Mouse (Mus musculus): Measurements from ENCODE around the gene Cyp26b1. TPM values are rescaled to one million over a fixed set of nuclear protein-coding genes. Genes with fewer than 3 reads are reported as not detected.

Cyp26b1 gene
- polyA plus RNA-seq, 1 experiment from 2014 or later: 37.4 TPM

DNA sequence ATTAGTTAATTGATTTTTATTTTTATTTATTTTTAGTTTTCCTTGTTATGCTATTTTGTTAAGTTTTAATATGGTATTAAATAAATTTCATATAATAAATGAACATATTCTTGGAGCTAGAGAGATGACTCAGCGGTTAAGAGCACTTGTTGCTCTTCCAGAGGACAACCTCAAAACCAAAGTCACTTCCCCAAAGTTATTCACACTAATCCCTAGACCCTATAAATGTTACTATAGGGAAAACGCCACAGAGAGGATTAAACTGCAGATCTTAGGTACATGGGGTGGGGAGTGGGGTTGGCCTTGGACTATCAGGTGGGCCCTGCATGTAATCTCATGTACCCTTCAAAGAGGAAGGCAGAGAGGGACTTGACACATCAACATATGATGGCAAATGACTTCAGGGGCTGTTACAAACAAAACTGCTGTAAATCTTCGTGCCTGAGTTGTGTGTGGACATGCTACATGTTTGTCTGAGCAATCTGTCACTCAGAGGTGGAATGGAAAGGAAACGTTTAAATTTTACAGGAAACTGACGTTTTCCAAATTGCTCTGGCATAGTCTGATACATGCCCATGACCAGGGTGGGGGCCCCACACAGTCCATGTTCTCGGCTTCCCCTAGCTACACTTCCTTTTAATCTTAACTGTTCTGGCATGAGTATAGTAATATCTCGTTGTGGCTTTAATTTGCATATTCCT, 68.7 kb downstream of the Cyp26b1 start:
- Histone ChIP-seq H3K4me1 (ENCODE audit: control insufficient read depth, insufficient read depth, low read depth, low read length) (no peaks in the 10 kb centered on the region), H3K4me3 (ENCODE audit: low read length) (no peak overlapping the region), H3K9me3 (ENCODE audit: control insufficient read depth, low read length) (no peaks in the 10 kb centered on the region), H3K9ac (ENCODE audit: low read depth, low read length) (no peak overlapping the region), H3K27ac (ENCODE audit: low read depth, low read length) (no peak overlapping the region), H3K36me3 (ENCODE audit: control insufficient read depth, insufficient read depth, low read length) (no peaks in the 10 kb centered on the region), H3K4me2 (ENCODE audit: low read length) (no peak overlapping the region), H3K27me3 (replicated peaks; ENCODE audit: control insufficient read depth, insufficient read depth, low read length) (no peaks in the 10 kb centered on the region)
- WGBS: 85% methylated on average over 7 of the region's 7 CpGs
- ATAC-seq: no peak
